Comparison of ENCODE assay signal across 10 mouse cellular contexts in the genomic region with DNA sequence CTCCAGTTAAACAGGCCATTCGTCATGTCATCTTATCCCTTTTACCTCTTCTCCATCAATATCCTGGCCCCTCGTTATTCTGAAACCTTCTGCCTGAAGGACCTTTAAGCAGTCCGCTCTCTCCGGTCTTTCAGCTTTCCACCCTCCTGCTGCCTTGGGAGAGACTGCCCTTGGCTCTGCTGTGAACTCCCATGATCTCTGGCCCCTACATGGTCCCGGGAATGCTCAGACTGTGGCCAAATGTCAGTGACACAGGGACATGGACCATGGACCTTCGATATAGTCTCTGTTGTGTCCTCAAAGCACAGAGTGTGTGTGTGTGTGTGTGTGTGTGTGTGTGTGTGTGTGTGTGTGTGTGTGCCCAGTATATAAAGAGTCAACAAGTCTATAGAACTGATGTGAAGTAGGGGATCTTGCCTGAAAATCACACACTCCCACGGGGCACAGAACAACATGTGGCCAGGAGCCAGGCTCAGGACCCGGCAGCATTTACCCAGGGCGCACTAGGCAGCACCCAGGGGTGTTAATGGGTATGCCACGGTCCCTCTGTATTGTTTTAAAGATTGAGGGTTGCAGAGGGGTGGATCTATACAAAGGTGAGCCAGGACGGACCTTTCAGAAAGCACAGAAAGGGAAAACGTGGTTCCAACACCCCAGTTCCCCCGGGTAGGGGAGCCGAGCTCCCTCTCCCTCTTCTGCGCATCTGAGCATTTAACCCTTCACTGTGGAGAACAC. TPM values are rescaled to one million over a fixed set of nuclear protein-coding genes. Genes with fewer than 3 reads are reported as not detected.
DNase-seq lines count a peak whose midpoint lies in the region; ATAC-seq lines count a peak whose summit lies in the region.
"Had no signal": no experiment of that assay in that cellular context is flagged by ENCODE, and none has a peak within 500 bp of the region (broad histone marks: within the 10 kb centered on the region; RNA-seq: fewer than 3 reads in every experiment).

No protein-coding gene starts in this region.

- WGBS in heart, embryonic 13.5 days: 63% methylated on average over 15 of the region's 15 CpGs
- 35% methylated on average over 15 of the region's 15 CpGs for whole genome bisulfite sequencing in embryonic facial prominence, embryonic 13.5 days
- WGBS in hindbrain, embryonic 15.5 days: 24% methylated on average over 15 of the region's 15 CpGs
- WGBS in midbrain, embryonic 13.5 days: 40% methylated on average over 15 of the region's 15 CpGs

- DNase-seq in heart, adult 9 months (ENCODE audit: low spot score in 2 of 2): no peak
- DNase-seq in retina, embryonic 14.5 days (ENCODE audit: low spot score): no peak
- DNase-seq in B cell, adult 2 months: no peak
- DNase-seq in adrenal gland, postnatal 4 days (ENCODE audit: low spot score in 2 of 2): no peak

- no peak overlapping the region for H3K4me3 ChIP-seq in heart, embryonic 13.5 days
- no peak overlapping the region for H3K4me3 ChIP-seq in embryonic facial prominence, embryonic 13.5 days
- H3K4me3 ChIP-seq in hindbrain, embryonic 15.5 days: no peak overlapping the region
- no peak overlapping the region for H3K4me3 ChIP-seq in midbrain, embryonic 13.5 days (replicated peaks)

- H3K9me3 ChIP-seq in heart, embryonic 13.5 days: no peaks in the 10 kb centered on the region
- no peaks in the 10 kb centered on the region for H3K9me3 ChIP-seq in embryonic facial prominence, embryonic 13.5 days
- no peaks in the 10 kb centered on the region for H3K9me3 ChIP-seq in hindbrain, embryonic 15.5 days
- no peaks in the 10 kb centered on the region for H3K9me3 ChIP-seq in midbrain, embryonic 13.5 days

- no peak for ATAC-seq in heart, embryonic 13.5 days (ENCODE audit: extremely low read depth, insufficient number of reproducible peaks, low FRiP score, low TSS enrichment)
- no peak for ATAC-seq in embryonic facial prominence, embryonic 13.5 days (ENCODE audit: insufficient number of reproducible peaks, insufficient read depth, low FRiP score, low TSS enrichment, low read depth)
- no peak for ATAC-seq in hindbrain, embryonic 15.5 days (ENCODE audit: low FRiP score, low read depth)
- no peak for ATAC-seq in midbrain, embryonic 13.5 days

- peak overlapping the region; percentile 75 for H3K27ac ChIP-seq in heart, embryonic 13.5 days (replicated peaks)
- peak overlapping the region; percentile 94 for H3K27ac ChIP-seq in embryonic facial prominence, embryonic 13.5 days
- peak overlapping the region; percentile 88 for H3K27ac ChIP-seq in hindbrain, embryonic 15.5 days (replicated peaks)
- peak overlapping the region; percentile 87 for H3K27ac ChIP-seq in midbrain, embryonic 13.5 days

- no peaks in the 10 kb centered on the region for H3K36me3 ChIP-seq in heart, embryonic 13.5 days
- no peaks in the 10 kb centered on the region for H3K36me3 ChIP-seq in embryonic facial prominence, embryonic 13.5 days
- no peaks in the 10 kb centered on the region for H3K36me3 ChIP-seq in hindbrain, embryonic 15.5 days
- H3K36me3 ChIP-seq in midbrain, embryonic 13.5 days: no peaks in the 10 kb centered on the region

- H3K4me1 ChIP-seq in heart, embryonic 13.5 days: peaks cover 85% of the 10 kb centered on the region
- H3K4me1 ChIP-seq in embryonic facial prominence, embryonic 13.5 days: peaks cover 81% of the 10 kb centered on the region
- peaks cover 85% of the 10 kb centered on the region for H3K4me1 ChIP-seq in hindbrain, embryonic 15.5 days (replicated peaks)
- peaks cover 78% of the 10 kb centered on the region for H3K4me1 ChIP-seq in midbrain, embryonic 13.5 days (replicated peaks)

- peak overlapping the region; percentile 65 for H3K9ac ChIP-seq in heart, embryonic 13.5 days
- peak overlapping the region; percentile 44 for H3K9ac ChIP-seq in embryonic facial prominence, embryonic 13.5 days
- H3K9ac ChIP-seq in hindbrain, embryonic 15.5 days: no peak overlapping the region
- peak overlapping the region; percentile 36 for H3K9ac ChIP-seq in midbrain, embryonic 13.5 days (replicated peaks)

- no peak overlapping the region for H3K4me2 ChIP-seq in heart, embryonic 13.5 days
- H3K4me2 ChIP-seq in embryonic facial prominence, embryonic 13.5 days: peak overlapping the region; percentile 30; the same call in 1 of the 2 replicates
- H3K4me2 ChIP-seq in hindbrain, embryonic 15.5 days: peak overlapping the region; percentile 13
- 0 out of 2 replicates have a peak overlapping the region, but pooled peaks have one; percentile 7 for H3K4me2 ChIP-seq in midbrain, embryonic 13.5 days (replicated peaks)

- H3K27me3 ChIP-seq in heart, embryonic 13.5 days (replicated peaks): no peaks in the 10 kb centered on the region
- H3K27me3 ChIP-seq in embryonic facial prominence, embryonic 13.5 days: no peaks in the 10 kb centered on the region
- no peaks in the 10 kb centered on the region for H3K27me3 ChIP-seq in hindbrain, embryonic 15.5 days
- no peaks in the 10 kb centered on the region for H3K27me3 ChIP-seq in midbrain, embryonic 13.5 days

RNA-seq across cellular contexts. Expression of gene Tpcn1, which starts 23.1 kb away (rescaled TPM):
- 14.9 and 16.1 TPM in 2 replicates for polyA plus RNA-seq in heart, embryonic 13.5 days (2015; fragmentation: Nextera tagmentation; extraction: Ambion mirVana)
- polyA plus RNA-seq in embryonic facial prominence, embryonic 13.5 days (2015; fragmentation: Nextera tagmentation; extraction: Ambion mirVana): 21.0 and 22.3 TPM in 2 replicates
- 18.1 and 19.7 TPM in 2 replicates for polyA plus RNA-seq in hindbrain, embryonic 15.5 days (2015; fragmentation: Nextera tagmentation; extraction: Ambion mirVana)
- 12.6 and 15.6 TPM in 2 replicates for polyA plus RNA-seq in midbrain, embryonic 13.5 days (2015; fragmentation: Nextera tagmentation; extraction: Ambion mirVana)
- total RNA-seq in adrenal gland, postnatal 4 days (2021): 10 to 100 TPM; 47.5 to 49.5 TPM

RNA-seq across cellular contexts. Expression of gene Iqcd, which starts 23.5 kb away (rescaled TPM):
- polyA plus RNA-seq in heart, embryonic 13.5 days (2015; fragmentation: Nextera tagmentation; extraction: Ambion mirVana): 0.27 and 0.44 TPM in 2 replicates
- polyA plus RNA-seq in embryonic facial prominence, embryonic 13.5 days (2015; fragmentation: Nextera tagmentation; extraction: Ambion mirVana): 0.60 and 0.80 TPM in 2 replicates
- polyA plus RNA-seq in hindbrain, embryonic 15.5 days (2015; fragmentation: Nextera tagmentation; extraction: Ambion mirVana): 1.6 and 2.3 TPM in 2 replicates
- polyA plus RNA-seq in midbrain, embryonic 13.5 days (2015; fragmentation: Nextera tagmentation; extraction: Ambion mirVana): 1.4 and 2.0 TPM in 2 replicates
- total RNA-seq in adrenal gland, postnatal 4 days (2021): 1 to 10 TPM; 1.2 to 1.5 TPM
- total RNA-seq: ES-E14; granulocyte monocyte progenitor cell, adult 5-6 weeks had no signal

RNA-seq across cellular contexts. Expression of gene Rita1, which starts 47.1 kb away (rescaled TPM):
- 9.6 and 10.4 TPM in 2 replicates for polyA plus RNA-seq in heart, embryonic 13.5 days (2015; fragmentation: Nextera tagmentation; extraction: Ambion mirVana)
- 16.2 and 17.6 TPM in 2 replicates for polyA plus RNA-seq in embryonic facial prominence, embryonic 13.5 days (2015; fragmentation: Nextera tagmentation; extraction: Ambion mirVana)
- 28.7 and 31.1 TPM in 2 replicates for polyA plus RNA-seq in hindbrain, embryonic 15.5 days (2015; fragmentation: Nextera tagmentation; extraction: Ambion mirVana)
- polyA plus RNA-seq in midbrain, embryonic 13.5 days (2015; fragmentation: Nextera tagmentation; extraction: Ambion mirVana): 23.0 and 23.9 TPM in 2 replicates
- total RNA-seq in adrenal gland, postnatal 4 days (2021): 10 to 100 TPM; 11.8 to 13.5 TPM

RNA-seq across cellular contexts. Expression of gene Ddx54, which starts 47.2 kb away (rescaled TPM):
- 29.6 and 29.7 TPM in 2 replicates for polyA plus RNA-seq in heart, embryonic 13.5 days (2015; fragmentation: Nextera tagmentation; extraction: Ambion mirVana)
- 45.6 and 46.8 TPM in 2 replicates for polyA plus RNA-seq in embryonic facial prominence, embryonic 13.5 days (2015; fragmentation: Nextera tagmentation; extraction: Ambion mirVana)
- 37.9 and 41.3 TPM in 2 replicates for polyA plus RNA-seq in hindbrain, embryonic 15.5 days (2015; fragmentation: Nextera tagmentation; extraction: Ambion mirVana)
- 43.9 and 44.3 TPM in 2 replicates for polyA plus RNA-seq in midbrain, embryonic 13.5 days (2015; fragmentation: Nextera tagmentation; extraction: Ambion mirVana)
- 10 to 100 TPM; 47.6 to 51.4 TPM for total RNA-seq in adrenal gland, postnatal 4 days (2021)

RNA-seq across cellular contexts. Expression of gene Slc8b1, which starts 54.4 kb away (rescaled TPM):
- polyA plus RNA-seq in heart, embryonic 13.5 days (2015; fragmentation: Nextera tagmentation; extraction: Ambion mirVana): 4.5 and 4.6 TPM in 2 replicates
- polyA plus RNA-seq in embryonic facial prominence, embryonic 13.5 days (2015; fragmentation: Nextera tagmentation; extraction: Ambion mirVana): 5.0 and 5.9 TPM in 2 replicates
- 2.4 and 2.9 TPM in 2 replicates for polyA plus RNA-seq in hindbrain, embryonic 15.5 days (2015; fragmentation: Nextera tagmentation; extraction: Ambion mirVana)
- polyA plus RNA-seq in midbrain, embryonic 13.5 days (2015; fragmentation: Nextera tagmentation; extraction: Ambion mirVana): 2.3 and 2.4 TPM in 2 replicates
- 10 to 100 TPM; 29.6 to 31.7 TPM for total RNA-seq in adrenal gland, postnatal 4 days (2021)
